Mouse (Mus musculus) ES-E14 (cell line): ENCODE measurements around the gene Fdxr. TPM values are rescaled to one million over a fixed set of nuclear protein-coding genes. Genes with fewer than 3 reads are reported as not detected.

Experiments used
- DNase-seq: peaks from one replicate; pipeline ENCODE4 v3.0.0-alpha.2; 2013; ENCODE audit warnings: low read depth, low spot score
- H3K27ac ChIP-seq: 2 replicates; pipeline ENCODE4 v1.5.1; 2012; ENCODE audit warnings: low read depth, mild to moderate bottlenecking, low read length, moderate library complexity, mixed read lengths; ENCODE audit not compliant: poor library complexity, insufficient read depth, severe bottlenecking
- H3K36me3 ChIP-seq: 2 replicates; pipeline ENCODE4 v1.6.1; 2012; ENCODE audit warnings: mild to moderate bottlenecking, low read length, moderate library complexity, mixed read lengths; ENCODE audit not compliant: control insufficient read depth, poor library complexity, insufficient read depth, severe bottlenecking
- H3K4me1 ChIP-seq, 2 experiments: fragments of 150-350 bp in 1 of 2; sonication (generic) in 1 of 2; 2 replicates each; pipeline ENCODE4 v1.6.1; 2012; ENCODE audit warnings: low read length in 2 of 2, mild to moderate bottlenecking in 1 of 2, mixed read lengths in 1 of 2; ENCODE audit not compliant: control insufficient read depth in 2 of 2, insufficient read depth in 2 of 2, poor library complexity in 1 of 2
- H3K4me3 ChIP-seq, 2 experiments: fragments of 150-350 bp in 1 of 2; sonication (generic) in 1 of 2; 2 replicates each; pipeline ENCODE4 v1.5.1; 2012; ENCODE audit warnings: low read length in 2 of 2, low read depth in 1 of 2, mild to moderate bottlenecking in 1 of 2, mixed read lengths in 1 of 2; ENCODE audit not compliant: insufficient read depth in 1 of 2, poor library complexity in 1 of 2, severe bottlenecking in 1 of 2
- H3K9ac ChIP-seq: 2 replicates; pipeline ENCODE4 v1.6.1; 2012; ENCODE audit warnings: low read depth, mild to moderate bottlenecking, low read length, mixed read lengths; ENCODE audit not compliant: poor library complexity, insufficient read depth, severe bottlenecking
- H3K9me3 ChIP-seq: fragments of 150-350 bp; sonication (generic); 2 replicates; pipeline ENCODE4 v1.6.1; 2012; ENCODE audit warnings: low read depth, mild to moderate bottlenecking, low read length; ENCODE audit not compliant: control insufficient read depth, insufficient read depth
- CHD2 ChIP-seq: IDR thresholded peaks from 2 replicates; pipeline ENCODE4 v1.6.1; 2014; ENCODE audit warnings: mild to moderate bottlenecking, low read depth, low read length, inconsistent platforms
- HCFC1 ChIP-seq: IDR thresholded peaks from 2 replicates; pipeline ENCODE4 v1.6.1; 2012; ENCODE audit warnings: low read length, inconsistent platforms, borderline replicate concordance; ENCODE audit not compliant: insufficient read depth
- MAFK ChIP-seq: IDR thresholded peaks from 2 replicates; pipeline ENCODE4 v1.6.1; 2014; ENCODE audit warnings: mild to moderate bottlenecking, low read depth, low read length, inconsistent platforms; ENCODE audit not compliant: insufficient read depth
- ZC3H11A ChIP-seq: IDR thresholded peaks from 2 replicates; pipeline ENCODE4 v1.6.1; 2012; ENCODE audit warnings: low read depth, mild to moderate bottlenecking, inconsistent platforms, low read length, borderline replicate concordance
- ZNF384 ChIP-seq: IDR thresholded peaks from 2 replicates; pipeline ENCODE4 v1.6.1; 2012; ENCODE audit warnings: low read depth, low read length, inconsistent platforms
- in situ Hi-C, 2 experiments: fragments of 600-800 bp; cut with MboI; formaldehyde crosslinking; loops; one replicate each; pipeline ENCODE4 v1.15.1; 2025; ENCODE audit warnings: low sequenced_read_pairs in 2 of 2, inconsistent platforms in 1 of 2; ENCODE audit not compliant: unreplicated experiment in 2 of 2
- total RNA-seq: library from RNA; depleted of rRNA; stranded (reverse); fragments of 300-350 nt; gene quantifications from 2 replicates; pipeline ENCODE4 v1.2.3, GENCODE M21; 2012; rRNA removed

The Fdxr gene
- 12.1 and 21.0 TPM in 2 replicates for total RNA-seq

- Histone ChIP-seq H3K36me3 (no peaks in the 10 kb centered on the region), H3K9ac (peak within 1 kb of the TSS; percentile 79), H3K9me3 (no peaks in the 10 kb centered on the region), H3K27ac (no peak within 1 kb of the TSS; the same call in 1 of the 2 replicates), H3K4me1 (peaks cover 2% of the 10 kb centered on the region in 2 experiments; a peak in 3 of 4 replicates), H3K4me3 (peak within 1 kb of the TSS; percentile 77 to 96)
- peak; percentile 100 for DNase-seq
- in situ Hi-C loops: no loop called here
- TF ChIP-seq ZNF384 (no peak), MAFK (no peak), ZC3H11A (peak; percentile 7; the same call in 1 of the 2 replicates), HCFC1 (peak; percentile 46; the same call in 1 of the 2 replicates), CHD2 (peak; percentile 83)
These were observed at the start of gene Fdxr for GRCm38 (mm10) chr11:115276780-115277603. TSS of gene Fdxr (minus strand) at chr11:115277050.

GRCm38 (mm10) chr11:115323354-115323753 is 46.5 kb upstream of the Fdxr start:
- no peak overlapping the region for H3K9ac ChIP-seq
- no peak for DNase-seq
- no peaks in the 10 kb centered on the region for H3K36me3 ChIP-seq
- in situ Hi-C loops: no loop called here
- no peak for TF ChIP-seq ZC3H11A
- no peak for TF ChIP-seq ZNF384
- no peak for TF ChIP-seq CHD2
- H3K4me3 ChIP-seq: peak overlapping the region; percentile 12 to 38; a peak in 1 of 4 replicates
- H3K9me3 ChIP-seq: no peaks in the 10 kb centered on the region
- H3K27ac ChIP-seq: no peak overlapping the region
- H3K4me1 ChIP-seq: peaks cover 0 to 10% of the 10 kb centered on the region in 2 experiments; a peak in 1 of 4 replicates

- H3K9ac ChIP-seq: no peak within 1 kb of the TSS
- peaks cover 2 to 10% of the 10 kb centered on the region in 2 experiments; a peak in 1 of 4 replicates for H3K4me1 ChIP-seq
- no peak within 1 kb of the TSS for H3K27ac ChIP-seq
- no peaks in the 10 kb centered on the region for H3K9me3 ChIP-seq
- no peaks in the 10 kb centered on the region for H3K36me3 ChIP-seq
- peak; percentile 56 for DNase-seq
- peak within 1 kb of the TSS in 1 of 2 experiments; percentile 38; a peak in 2 of 4 replicates for H3K4me3 ChIP-seq
- in situ Hi-C loops: no loop called here
- TF ChIP-seq ZC3H11A: no peak
- no peak for TF ChIP-seq MAFK
- TF ChIP-seq HCFC1: no peak
These were observed 45.2 kb upstream of the Fdxr start, which contains the start of gene Ush1g for GRCm38 (mm10) chr11:115321906-115322693. TSS of gene Ush1g (minus strand) at chr11:115322041.

- no peaks in the 10 kb centered on the region for H3K9me3 ChIP-seq
- H3K27ac ChIP-seq: no peak overlapping the region
- in situ Hi-C loops: no loop called here
- H3K4me3 ChIP-seq: peak overlapping the region in 1 of 2 experiments; percentile 41; a peak in 1 of 4 replicates
- no peak overlapping the region for H3K9ac ChIP-seq
- DNase-seq: no peak
- no peaks in the 10 kb centered on the region for H3K36me3 ChIP-seq
- H3K4me1 ChIP-seq: peaks cover 2 to 9% of the 10 kb centered on the region in 2 experiments; a peak in 1 of 4 replicates
- TF ChIP-seq ZC3H11A: no peak
- no peak for TF ChIP-seq ZNF384
- no peak for TF ChIP-seq HCFC1
- TF ChIP-seq CHD2: no peak
- TF ChIP-seq MAFK: no peak
These were observed 43.0 kb upstream of the Fdxr start for GRCm38 (mm10) chr11:115319704-115320383.
